Mouse (Mus musculus): ENCODE measurements around the gene Slc12a3.

Slc12a3 gene

GRCm38 (mm10) chr8:94376176-94376575 is 47.2 kb downstream of the Slc12a3 start:
- no peak for DNase-seq (ENCODE audit: low spot score in 2 of 2)

- peak; percentile 77 to 82 for DNase-seq (ENCODE audit: low spot score in 2 of 2)
These were observed 47.6 kb downstream of the Slc12a3 start for GRCm38 (mm10) chr8:94376580-94376979.

- DNase-seq (ENCODE audit: low spot score in 2 of 2): peak; percentile 69 to 73
These were observed 48.0 kb downstream of the Slc12a3 start for GRCm38 (mm10) chr8:94377031-94377430.

GRCm38 (mm10) chr8:94377714-94378205 is 48.8 kb downstream of the Slc12a3 start:
- no peak for DNase-seq (ENCODE audit: low spot score in 2 of 2)

GRCm38 (mm10) chr8:94378763-94379415 is 49.9 kb downstream of the Slc12a3 start:
- DNase-seq (ENCODE audit: low spot score in 2 of 2): peak; percentile 61 to 66

DNA sequence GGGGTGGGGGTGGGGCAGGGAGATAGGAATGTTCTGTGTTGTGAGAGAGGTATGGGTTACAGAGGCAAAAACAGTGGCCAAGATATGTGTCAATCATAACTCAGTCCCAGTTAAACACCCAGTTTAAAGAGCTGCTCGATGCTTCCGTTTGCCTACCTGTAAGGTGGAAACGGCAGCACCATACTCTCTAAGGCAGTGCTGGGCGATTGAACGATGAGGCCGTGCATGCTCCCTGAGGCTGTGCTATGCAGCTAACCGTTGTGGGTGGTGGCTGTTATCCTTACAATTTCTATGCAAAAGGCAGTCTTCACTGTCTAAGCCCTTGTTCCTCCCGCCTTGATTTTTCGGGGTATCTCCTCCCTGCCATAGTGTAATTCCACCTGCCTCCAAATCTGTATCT is 50.7 kb downstream of the Slc12a3 start:
- DNase-seq (ENCODE audit: low spot score in 2 of 2): no peak

GRCm38 (mm10) chr8:94384166-94384565 is 55.2 kb downstream of the Slc12a3 start:
- DNase-seq (ENCODE audit: low spot score in 2 of 2): no peak

- no peak for DNase-seq (ENCODE audit: low spot score in 2 of 2)
These were observed 56.7 kb downstream of the Slc12a3 start for GRCm38 (mm10) chr8:94385506-94386213.

GRCm38 (mm10) chr8:94386214-94387026 is 57.4 kb downstream of the Slc12a3 start, which contains the start of gene Herpud1:
TSS of gene Herpud1 (plus strand) at chr8:94386438.
- peak; percentile 98 to 99 for DNase-seq (ENCODE audit: low spot score in 2 of 2)

GRCm38 (mm10) chr8:94387027-94387684 is 58.2 kb downstream of the Slc12a3 start:
- peak; percentile 72 to 82 for DNase-seq (ENCODE audit: low spot score in 2 of 2)

DNA sequence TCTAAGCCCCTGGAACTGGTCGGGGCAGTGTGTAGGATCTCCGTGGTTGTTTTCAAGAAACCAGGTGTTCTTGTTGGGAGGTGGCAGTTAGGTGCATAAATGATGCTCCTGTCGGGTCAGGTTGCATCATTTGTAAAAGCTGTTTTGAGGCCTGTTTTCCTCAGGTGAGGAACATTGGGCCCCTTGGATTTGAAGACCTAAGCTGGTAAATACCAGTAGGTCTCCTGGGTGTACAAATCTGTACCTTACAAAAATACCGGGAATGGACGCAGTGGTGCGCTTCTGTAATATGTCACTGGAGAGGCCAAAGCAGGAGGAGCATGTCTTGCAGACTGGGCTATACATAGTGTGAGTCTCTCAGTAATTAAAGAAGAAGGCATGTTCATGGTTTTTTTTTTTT is 58.8 kb downstream of the Slc12a3 start:
- DNase-seq (ENCODE audit: low spot score in 2 of 2): no peak

GRCm38 (mm10) chr8:94389531-94389930 is 60.5 kb downstream of the Slc12a3 start:
- no peak for DNase-seq (ENCODE audit: low spot score in 2 of 2)

DNA sequence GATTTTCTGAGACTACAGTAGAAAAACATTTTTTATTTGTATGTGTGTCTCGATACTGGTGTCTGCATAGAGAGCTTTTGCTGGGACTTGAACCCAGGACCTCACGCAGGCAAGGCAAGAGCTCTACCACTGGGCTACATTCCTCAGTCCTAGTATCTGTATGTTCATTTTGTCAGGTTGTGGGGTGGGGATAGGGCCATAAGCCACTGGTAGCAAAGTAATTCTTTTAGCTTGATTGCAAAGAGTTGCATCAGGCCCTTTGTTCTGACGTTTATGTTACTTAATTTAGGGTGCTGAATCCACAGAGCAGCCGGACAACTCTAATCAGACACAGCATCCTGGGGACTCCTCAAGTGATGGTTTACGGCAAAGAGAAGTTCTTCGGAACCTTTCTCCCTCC is 61.4 kb downstream of the Slc12a3 start:
- no peak for DNase-seq (ENCODE audit: low spot score in 2 of 2)

GRCm38 (mm10) chr8:94390910-94391309 is 61.9 kb downstream of the Slc12a3 start:
- DNase-seq (ENCODE audit: low spot score in 2 of 2): no peak

- DNase-seq (ENCODE audit: low spot score in 2 of 2): peak in 1 of 2 experiments; percentile 34
These were observed 63.1 kb downstream of the Slc12a3 start for GRCm38 (mm10) chr8:94392147-94392546.

- DNase-seq (ENCODE audit: low spot score in 2 of 2): no peak
These were observed 63.6 kb downstream of the Slc12a3 start for GRCm38 (mm10) chr8:94392648-94393047.

GRCm38 (mm10) chr8:94395851-94396540 is 67.0 kb downstream of the Slc12a3 start:
- no peak for DNase-seq (ENCODE audit: low spot score in 2 of 2)

DNA sequence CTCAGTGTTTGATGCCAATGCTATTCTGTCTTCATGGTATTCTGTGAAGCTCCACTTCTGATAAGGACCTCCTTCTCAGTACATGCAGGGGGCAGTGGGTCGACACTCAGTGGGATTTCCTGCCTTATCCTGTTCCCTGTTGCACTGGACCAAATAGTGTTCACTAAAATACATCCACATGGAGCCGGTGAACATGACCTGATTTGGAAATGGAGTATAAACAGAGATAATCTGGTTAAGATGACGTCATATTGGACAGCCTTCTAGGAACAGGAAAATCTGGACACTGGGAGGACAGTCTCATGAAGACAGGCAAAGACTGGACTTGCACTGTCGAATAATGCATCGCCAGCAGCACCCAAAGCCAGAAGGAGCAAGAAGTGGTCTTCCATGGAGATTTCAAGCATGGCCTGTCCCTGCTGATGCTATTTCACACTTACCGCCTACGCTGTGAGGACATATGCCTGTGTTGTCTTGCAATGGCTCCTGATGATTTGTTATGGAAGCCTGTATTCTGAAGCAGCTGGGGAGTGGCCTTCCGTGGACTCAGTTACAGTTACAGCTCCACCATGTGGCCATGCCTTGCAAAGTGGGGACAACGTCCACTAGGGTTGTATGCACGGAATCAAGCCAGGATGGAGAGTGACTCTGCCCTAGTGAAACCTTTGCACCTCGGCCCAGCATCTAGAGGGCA is 68.1 kb downstream of the Slc12a3 start:
- peak; percentile 34 to 41 for DNase-seq (ENCODE audit: low spot score in 2 of 2)

DNA sequence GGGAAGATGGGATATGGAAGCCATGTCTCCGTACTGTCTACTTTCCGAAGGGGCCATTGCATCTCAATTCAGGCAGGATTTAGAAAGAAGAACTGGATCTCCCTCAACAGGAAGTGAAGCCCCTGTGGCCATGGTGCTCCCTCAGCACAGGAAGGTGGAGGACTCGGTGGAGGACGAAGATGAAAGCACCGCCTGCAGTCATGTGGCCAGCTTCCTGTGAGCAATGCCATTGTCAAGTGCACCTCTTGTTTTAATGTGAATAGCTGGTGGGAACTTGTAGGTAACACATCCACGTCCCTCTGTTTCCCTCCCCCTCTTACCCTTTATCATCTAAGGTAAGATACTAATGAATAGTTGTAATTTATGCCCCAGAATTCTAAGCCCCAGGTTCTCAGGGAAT is 69.6 kb downstream of the Slc12a3 start:
- DNase-seq (ENCODE audit: low spot score in 2 of 2): peak; percentile 58 to 59

- no peak for DNase-seq (ENCODE audit: low spot score in 2 of 2)
These were observed 70.5 kb downstream of the Slc12a3 start for GRCm38 (mm10) chr8:94399361-94399953.

All from spleen, postnatal 36 days (tissue).